Mouse (Mus musculus) forebrain, embryonic 15.5 days (tissue): ENCODE data around the gene Slc12a1. TPM values are rescaled to one million over a fixed set of nuclear protein-coding genes. Genes with fewer than 3 reads are reported as not detected.
"Not testable (repeated sequence)": the region's sequence is repeated elsewhere in the genome, so short reads cannot be mapped to it uniquely, and the experiment has no call there.

Experiments used
- ATAC-seq: fragments of 200-750 bp; cut with Nextera tagmentation; replicated peaks from 2 replicates; pipeline ENCODE4 v1.8.0; 2017; ENCODE audit warnings: mild to moderate bottlenecking, moderate TSS enrichment, moderate library complexity
- H3K27ac ChIP-seq: fragments of 300-500 bp; sonication (generic); replicated peaks from 2 replicates; pipeline ENCODE4 v1.5.1; 2015; ENCODE audit warnings: mild to moderate bottlenecking, inconsistent platforms
- H3K27me3 ChIP-seq: fragments of 300-500 bp; sonication (generic); 2 replicates; pipeline ENCODE4 v1.6.1; 2015; ENCODE audit warnings: inconsistent platforms
- H3K36me3 ChIP-seq: fragments of 300-500 bp; sonication (generic); 2 replicates; pipeline ENCODE4 v1.6.1; 2015; ENCODE audit warnings: mild to moderate bottlenecking, inconsistent platforms
- H3K4me1 ChIP-seq: fragments of 300-500 bp; sonication (generic); 2 replicates; pipeline ENCODE4 v1.6.1; 2015; ENCODE audit warnings: inconsistent platforms
- H3K4me2 ChIP-seq: fragments of 300-500 bp; sonication (generic); replicated peaks from 2 replicates; pipeline ENCODE4 v1.6.1; 2015; ENCODE audit warnings: mild to moderate bottlenecking, inconsistent platforms
- H3K4me3 ChIP-seq: fragments of 300-500 bp; sonication (generic); 2 replicates; pipeline ENCODE4 v1.5.1; 2015; ENCODE audit warnings: mild to moderate bottlenecking, inconsistent platforms
- H3K9ac ChIP-seq: fragments of 300-500 bp; sonication (generic); replicated peaks from 2 replicates; pipeline ENCODE4 v1.6.1; 2015; ENCODE audit warnings: mild to moderate bottlenecking, inconsistent platforms
- H3K9me3 ChIP-seq: fragments of 300-500 bp; sonication (generic); 2 replicates; pipeline ENCODE4 v1.6.1; 2016; ENCODE audit warnings: inconsistent platforms
- WGBS: fragments of 180-500 bp; shearing (Covaris S2); methylation state at CpG from one replicate; pipeline ENCODE4 v1.1.7; 2015; ENCODE audit warnings: mixed read lengths; 5-methylcytosine and 5-hydroxymethylcytosine counted together
- polyA plus RNA-seq: library from polyadenylated mRNA; unstranded; fragments of >200 nt; fragmentation: Nextera tagmentation; extraction: Ambion mirVana; gene quantifications from 2 replicates; pipeline ENCODE4 v1.2.1, GENCODE M21; 2015

The Slc12a1 gene
- polyA plus RNA-seq = 0.06 TPM in 1 of 2 replicates, not detected in the other

DNA sequence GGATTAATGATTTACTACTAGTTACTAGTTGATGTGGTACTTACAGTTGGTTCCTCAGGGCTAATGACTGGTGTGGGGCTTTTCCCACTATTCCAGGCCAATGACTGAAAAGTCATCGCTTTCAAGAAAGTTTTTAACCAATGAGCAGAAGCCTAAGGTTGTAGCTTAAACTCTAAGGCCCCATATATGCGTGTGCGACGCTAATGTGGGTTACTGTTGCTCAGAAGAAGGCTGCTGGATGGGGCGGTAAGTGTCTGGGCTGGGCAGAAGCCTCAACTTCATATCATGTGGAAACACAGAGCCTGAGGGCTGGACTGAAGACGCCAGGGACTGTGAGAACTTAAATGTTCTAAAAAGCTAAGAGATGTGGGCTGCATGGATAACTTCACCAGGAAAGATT lies at the start of gene Slc12a1:
Slc12a1 (plus strand) TSS at position 118 of the 400 bp plus-strand sequence.
- Histone ChIP-seq H3K27ac (no peak within 1 kb of the TSS), H3K4me2 (no peak within 1 kb of the TSS), H3K9ac (no peak within 1 kb of the TSS), H3K36me3 (no peaks in the 10 kb centered on the region), H3K4me3 (no peak within 1 kb of the TSS), H3K27me3 (no peaks in the 10 kb centered on the region), H3K4me1 (no peaks in the 10 kb centered on the region), H3K9me3 (no peaks in the 10 kb centered on the region)
- 86% methylated on average over 6 of the region's 6 CpGs for WGBS
- ATAC-seq = no peak

DNA sequence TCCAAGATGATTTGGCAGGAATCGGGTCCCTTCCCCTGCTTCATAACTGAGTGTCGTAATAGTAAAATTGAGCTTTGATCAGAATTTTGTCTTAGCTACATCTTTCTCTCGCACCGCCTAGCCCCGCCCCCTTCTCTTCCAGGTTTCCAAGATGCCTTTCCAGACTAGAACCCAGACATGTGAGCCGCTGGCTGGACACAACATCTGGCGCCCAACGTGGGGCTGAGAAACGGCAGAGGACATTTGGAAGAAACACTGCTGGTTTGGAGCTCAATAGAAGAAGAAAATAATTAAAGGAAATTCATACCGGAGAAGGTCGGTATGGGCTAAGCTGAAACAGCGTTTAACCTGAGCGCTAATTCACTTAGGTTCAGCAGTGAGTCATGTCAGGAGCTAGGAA lies 47.8 kb upstream of the Slc12a1 start:
- H3K4me3 ChIP-seq, H3K9me3 ChIP-seq, H3K27me3 ChIP-seq, H3K9ac ChIP-seq, H3K4me1 ChIP-seq, ATAC-seq, H3K4me2 ChIP-seq, H3K27ac ChIP-seq: not testable (repeated sequence)
- 95% methylated on average over 13 of the region's 13 CpGs for WGBS
- peaks cover 62% of the 10 kb centered on the region for H3K36me3 ChIP-seq

DNA sequence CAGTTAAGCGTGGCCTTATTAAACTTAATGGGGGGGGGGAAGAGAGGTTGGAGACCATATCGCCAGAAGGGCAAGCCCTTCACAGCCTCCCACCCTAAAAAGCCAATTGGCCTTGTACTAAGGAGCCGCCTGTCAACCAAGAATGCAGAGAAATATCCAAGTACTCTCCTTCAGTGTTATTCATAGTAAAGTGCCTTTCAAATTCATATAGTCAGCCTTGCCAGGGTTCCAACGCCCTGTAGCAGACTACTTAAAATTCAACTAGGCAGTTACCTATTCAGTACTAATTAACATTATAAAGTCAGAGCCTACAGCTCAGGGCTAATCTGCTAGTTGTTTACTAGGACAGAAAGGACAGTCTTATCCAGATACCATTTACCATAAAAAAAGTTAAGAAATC lies 45.8 kb upstream of the Slc12a1 start:
- peaks cover 47% of the 10 kb centered on the region for H3K36me3 ChIP-seq
- not testable (repeated sequence) for H3K27ac ChIP-seq, H3K4me1 ChIP-seq, H3K9ac ChIP-seq, H3K4me2 ChIP-seq, ATAC-seq, H3K4me3 ChIP-seq, H3K9me3 ChIP-seq, H3K27me3 ChIP-seq
- WGBS = 67% methylated on average over 4 of the region's 4 CpGs

DNA sequence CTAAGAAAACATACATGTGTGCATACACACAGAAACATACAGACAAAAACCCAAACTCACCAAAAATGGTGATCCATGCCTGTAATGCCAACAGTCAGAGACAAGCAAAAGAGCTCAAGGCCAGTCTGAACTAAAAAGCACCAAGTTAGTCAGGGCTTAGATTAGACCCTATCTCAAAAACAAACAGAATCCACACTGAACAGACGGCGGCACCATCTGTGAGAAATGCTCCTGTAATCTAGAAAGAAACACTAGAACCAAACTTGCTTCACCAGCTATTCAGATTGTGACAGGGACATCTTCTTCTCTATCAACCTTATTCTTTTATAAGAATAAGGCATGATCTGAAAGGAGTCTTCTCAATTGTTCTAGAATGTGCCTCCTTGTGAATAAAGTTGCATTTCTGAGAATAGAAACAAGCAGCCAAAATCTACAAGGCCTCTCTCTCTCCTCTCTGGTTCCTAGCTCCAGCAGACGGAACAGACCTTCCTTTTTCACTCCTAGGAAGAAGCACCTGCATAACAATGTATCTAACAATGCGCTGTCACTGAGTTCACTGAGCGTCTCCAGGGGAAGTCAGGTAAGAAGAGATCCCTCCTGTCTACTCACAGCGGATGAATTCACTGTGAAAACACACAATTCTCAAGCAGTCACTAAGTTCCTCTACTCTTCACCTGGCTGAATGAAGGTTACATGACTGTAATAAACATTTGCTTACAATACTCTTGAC lies 32.8 kb upstream of the Slc12a1 start:
- ATAC-seq = no peak
- Histone ChIP-seq H3K27ac (no peak overlapping the region; the same call in 1 of the 2 replicates), H3K4me2 (no peak overlapping the region), H3K9me3 (no peaks in the 10 kb centered on the region), H3K27me3 (no peaks in the 10 kb centered on the region), H3K36me3 (peaks cover 18% of the 10 kb centered on the region), H3K9ac (no peak overlapping the region), H3K4me3 (no peak overlapping the region), H3K4me1 (peaks cover 37% of the 10 kb centered on the region)
- WGBS = 66% methylated on average over 6 of the region's 6 CpGs

DNA sequence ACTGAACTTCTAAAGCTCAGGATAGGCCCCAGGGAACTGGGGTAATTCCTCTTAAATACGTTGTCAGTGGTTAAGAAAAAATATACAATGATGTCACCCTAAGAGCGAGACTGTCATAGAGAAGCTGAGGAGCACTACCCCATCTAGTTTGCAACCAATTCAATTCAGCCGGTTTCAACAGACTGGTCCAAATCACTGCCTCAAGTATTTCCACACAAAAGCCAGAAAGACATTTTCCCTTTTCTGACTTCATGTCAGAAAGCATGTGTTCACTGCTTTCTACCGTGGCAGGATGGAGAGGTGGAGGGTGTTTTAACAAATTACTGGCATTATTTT lies 30.0 kb upstream of the Slc12a1 start:
- no peaks in the 10 kb centered on the region for H3K27me3 ChIP-seq
- peaks cover 32% of the 10 kb centered on the region for H3K4me1 ChIP-seq
- peak; percentile 15; the same call in 1 of the 2 replicates for ATAC-seq
- H3K9ac ChIP-seq = peak overlapping the region; percentile 95
- under 1% methylated on average over 4 of the region's 4 CpGs for WGBS
- H3K36me3 ChIP-seq = no peaks in the 10 kb centered on the region
- no peaks in the 10 kb centered on the region for H3K9me3 ChIP-seq
- peak overlapping the region; percentile 94 for H3K27ac ChIP-seq
- peak overlapping the region; percentile 52 for H3K4me2 ChIP-seq
- H3K4me3 ChIP-seq = peak overlapping the region; percentile 69

DNA sequence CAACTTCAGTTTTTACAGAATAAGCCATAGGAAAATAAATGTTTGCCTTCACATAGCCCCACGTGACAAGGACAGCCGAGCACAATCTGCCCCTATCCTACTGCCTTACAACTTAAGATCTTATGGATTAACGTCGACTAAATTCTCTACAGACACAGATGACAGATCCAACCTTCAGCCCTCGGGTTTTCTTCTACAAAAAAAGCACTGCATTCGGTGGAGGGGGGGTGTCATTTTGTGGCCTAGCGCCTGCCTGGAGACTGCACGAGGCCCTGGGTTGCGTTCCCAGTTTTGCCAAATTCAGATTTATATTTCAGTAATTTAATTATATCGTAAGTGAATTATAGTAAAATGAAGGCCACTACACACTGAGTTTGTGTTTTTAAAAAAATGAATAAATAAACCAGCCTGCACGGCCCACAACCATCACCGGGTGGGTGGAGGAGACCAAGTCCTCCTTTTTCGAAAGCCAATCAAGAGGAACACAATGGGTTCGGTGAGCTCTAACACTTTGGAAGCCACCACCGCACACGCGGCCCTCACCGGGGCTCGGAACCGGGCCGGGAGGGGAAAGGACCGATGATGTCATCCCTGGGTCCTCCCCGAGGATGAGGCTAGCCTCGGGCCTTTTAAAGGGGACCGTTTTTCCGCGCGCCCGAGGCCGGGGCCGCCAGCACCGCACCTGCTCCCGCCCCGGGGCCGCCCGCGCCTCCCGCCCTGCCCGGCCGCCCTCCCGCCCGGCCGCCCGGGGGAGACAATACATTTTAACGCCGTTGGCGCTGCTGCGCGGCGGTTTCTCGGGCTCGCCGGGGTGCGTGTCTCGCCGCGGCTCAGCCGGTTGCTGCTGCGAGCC lies 29.5 kb upstream of the Slc12a1 start:
- under 1% methylated on average over 39 of the region's 59 CpGs for WGBS
- peak; percentile 83 for ATAC-seq

DNA sequence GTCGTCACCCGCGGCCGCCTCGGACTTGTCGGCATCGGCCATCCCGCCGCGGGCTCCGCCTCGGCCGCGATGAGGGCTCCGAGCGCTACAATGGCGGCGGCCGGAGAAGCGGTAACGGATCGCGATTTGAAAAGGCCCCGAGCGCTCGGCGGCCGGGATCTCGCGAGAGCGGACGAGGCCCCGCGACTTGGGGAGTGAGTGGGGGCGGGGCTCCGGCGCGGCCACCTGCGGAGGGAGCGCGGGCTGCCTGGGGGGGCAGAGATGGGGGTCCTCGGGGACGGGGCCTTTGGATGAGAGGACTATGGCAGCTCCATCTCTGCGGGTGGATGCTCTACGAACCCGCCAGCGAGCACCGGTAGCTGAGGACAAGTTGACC lies 28.8 kb upstream of the Slc12a1 start, which contains the start of gene Myef2:
Myef2 (minus strand) TSS at position 185 of the 376 bp plus-strand sequence.
- Histone ChIP-seq H3K9ac (peak within 1 kb of the TSS; percentile 95), H3K9me3 (no peaks in the 10 kb centered on the region), H3K36me3 (no peaks in the 10 kb centered on the region), H3K4me3 (peak within 1 kb of the TSS; percentile 69), H3K27ac (peak within 1 kb of the TSS; percentile 94), H3K4me2 (peak within 1 kb of the TSS; percentile 52), H3K4me1 (peaks cover 32% of the 10 kb centered on the region), H3K27me3 (no peaks in the 10 kb centered on the region)
- peak; percentile 88 for ATAC-seq
- 1% methylated on average over 42 of the region's 48 CpGs for WGBS

More for the DNA sequence above, 29.5 kb upstream of the Slc12a1 start:
- Histone ChIP-seq H3K9me3 (no peaks in the 10 kb centered on the region), H3K4me1 (peaks cover 32% of the 10 kb centered on the region), H3K4me3 (peak overlapping the region; percentile 69), H3K27ac (peak overlapping the region; percentile 94), H3K9ac (peak overlapping the region; percentile 95), H3K27me3 (no peaks in the 10 kb centered on the region), H3K36me3 (no peaks in the 10 kb centered on the region), H3K4me2 (peak overlapping the region; percentile 52)

DNA sequence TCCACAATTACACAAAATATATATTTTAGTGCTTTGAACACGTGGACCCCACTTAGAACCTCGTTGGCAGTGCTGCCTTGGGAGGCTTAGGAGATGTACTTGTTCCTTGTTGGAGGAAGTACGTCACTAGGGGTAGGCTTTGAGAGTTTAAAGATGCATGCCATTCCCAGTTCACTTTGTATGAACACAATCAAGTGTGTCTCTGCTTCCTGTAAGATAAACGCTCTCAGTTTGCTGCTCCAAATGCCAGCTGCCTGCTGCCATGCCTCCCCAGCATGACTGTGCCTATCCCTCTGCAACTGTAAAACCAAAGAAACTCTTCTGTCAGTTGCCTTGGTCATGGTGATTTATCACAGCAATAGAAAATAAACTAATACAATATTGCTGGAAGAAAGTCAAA lies 26.5 kb upstream of the Slc12a1 start:
- no peak overlapping the region for H3K9ac ChIP-seq
- H3K4me2 ChIP-seq = no peak overlapping the region
- H3K27me3 ChIP-seq = no peaks in the 10 kb centered on the region
- 44% methylated on average over 4 of the region's 4 CpGs for WGBS
- H3K4me1 ChIP-seq = peaks cover 14% of the 10 kb centered on the region
- H3K4me3 ChIP-seq = no peak overlapping the region
- H3K27ac ChIP-seq = no peak overlapping the region
- ATAC-seq = no peak
- H3K36me3 ChIP-seq = no peaks in the 10 kb centered on the region
- no peaks in the 10 kb centered on the region for H3K9me3 ChIP-seq

DNA sequence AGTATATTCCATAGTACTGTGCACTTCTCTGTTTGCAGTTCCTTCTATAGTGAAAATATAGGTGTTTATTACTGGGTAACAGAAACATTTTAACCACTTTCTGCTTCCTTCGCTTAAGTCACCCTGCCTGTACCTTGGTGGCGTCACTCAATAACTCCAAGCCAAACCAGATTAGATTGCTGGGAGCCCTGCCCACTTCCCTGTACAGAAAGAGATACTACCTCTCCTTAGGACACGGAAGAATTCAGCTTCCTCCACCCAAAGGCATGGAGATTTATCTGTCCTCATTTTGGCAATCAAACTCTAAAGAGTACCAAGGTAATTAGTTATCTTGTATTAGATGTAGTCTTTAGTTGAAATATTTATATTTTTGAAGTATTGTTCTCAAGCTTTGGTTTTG lies 25.5 kb upstream of the Slc12a1 start:
- 87% methylated on average over 3 of the region's 3 CpGs for WGBS
- Histone ChIP-seq H3K4me3 (no peak overlapping the region), H3K4me1 (peaks cover 4% of the 10 kb centered on the region), H3K27ac (no peak overlapping the region), H3K27me3 (no peaks in the 10 kb centered on the region), H3K36me3 (no peaks in the 10 kb centered on the region), H3K9me3 (no peaks in the 10 kb centered on the region), H3K9ac (no peak overlapping the region), H3K4me2 (no peak overlapping the region)
- no peak for ATAC-seq

DNA sequence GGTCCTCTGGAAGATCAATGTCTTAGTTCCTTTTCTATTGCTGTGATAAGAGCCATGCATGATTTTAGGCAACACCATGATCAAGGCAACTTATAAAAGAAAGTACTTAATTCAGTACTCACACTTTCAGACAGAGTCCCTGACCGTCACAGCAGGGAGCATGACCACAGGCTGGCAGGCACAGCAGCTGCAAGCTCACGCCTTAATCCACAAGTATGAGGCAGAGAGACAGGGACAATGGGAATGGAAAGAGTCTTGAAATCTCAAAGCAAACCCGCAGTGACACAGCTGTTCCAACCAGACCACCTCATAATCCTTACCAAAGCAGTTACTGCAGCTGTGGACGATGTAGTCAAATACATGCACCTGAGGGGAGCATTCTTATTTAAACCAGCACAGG lies 18.2 kb upstream of the Slc12a1 start:
- peaks cover 8% of the 10 kb centered on the region; the same call in 1 of the 2 replicates for H3K4me1 ChIP-seq
- WGBS = 25% methylated on average over 4 of the region's 4 CpGs
- no peaks in the 10 kb centered on the region for H3K9me3 ChIP-seq
- no peak overlapping the region for H3K9ac ChIP-seq
- no peak overlapping the region for H3K27ac ChIP-seq
- no peaks in the 10 kb centered on the region for H3K27me3 ChIP-seq
- no peak overlapping the region for H3K4me3 ChIP-seq
- no peak for ATAC-seq
- no peaks in the 10 kb centered on the region for H3K36me3 ChIP-seq
- no peak overlapping the region for H3K4me2 ChIP-seq

DNA sequence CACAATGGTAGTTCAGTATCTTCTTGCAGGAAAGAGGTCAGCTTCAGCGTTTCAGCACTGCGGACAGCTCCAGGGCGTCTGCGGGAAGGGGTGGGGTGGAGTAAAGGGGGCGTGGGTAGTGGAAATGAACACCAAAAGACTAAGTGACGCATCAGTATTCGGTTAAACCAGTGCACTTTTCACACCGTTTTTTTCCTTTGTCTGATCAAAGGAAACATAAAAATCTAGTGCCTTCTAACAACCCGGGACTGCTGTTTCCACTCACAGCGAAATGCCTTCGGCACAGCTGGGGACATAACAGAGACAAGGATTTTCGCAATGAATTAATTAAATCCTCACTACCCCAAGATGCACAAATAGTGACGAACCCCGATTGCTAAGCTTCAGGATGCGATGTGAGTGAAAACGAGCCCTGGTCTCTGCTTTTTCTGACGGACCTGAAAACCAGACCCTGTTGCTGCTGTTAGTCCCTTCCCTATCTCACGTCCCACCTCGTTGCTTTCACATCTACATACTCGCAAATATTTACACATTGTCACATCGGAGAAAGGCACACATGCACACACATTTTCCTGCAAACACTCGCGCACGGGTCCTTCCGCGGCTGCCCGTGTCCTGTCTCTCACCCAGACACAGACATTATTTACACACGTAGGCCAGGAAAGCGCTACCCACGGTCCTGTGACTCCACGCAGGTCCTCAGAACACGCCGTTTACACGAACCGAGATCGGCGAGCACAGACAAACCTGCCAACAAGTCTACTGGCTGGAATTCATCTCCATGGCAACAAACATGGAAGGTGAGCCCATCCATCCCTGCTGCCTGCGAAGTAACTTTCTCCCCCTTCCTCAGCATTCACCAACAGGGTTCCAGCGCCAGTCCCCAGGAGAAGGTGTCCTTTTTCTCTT lies 16.1 kb upstream of the Slc12a1 start, which contains the start of gene Ctxn2:
Ctxn2 (plus strand) TSS at position 790 of the 909 bp plus-strand sequence.
- Histone ChIP-seq H3K4me2 (peak within 1 kb of the TSS; percentile 70), H3K27me3 (no peaks in the 10 kb centered on the region), H3K36me3 (no peaks in the 10 kb centered on the region), H3K4me1 (peaks cover 8% of the 10 kb centered on the region; the same call in 1 of the 2 replicates), H3K9ac (peak within 1 kb of the TSS; percentile 54), H3K4me3 (peak within 1 kb of the TSS; percentile 53), H3K27ac (peak within 1 kb of the TSS; percentile 75), H3K9me3 (no peaks in the 10 kb centered on the region)
- under 1% methylated on average over 39 of the region's 39 CpGs for WGBS
- peak; percentile 79 for ATAC-seq
